Mouse (Mus musculus): ENCODE measurements around the gene Calhm6. TPM values are rescaled to one million over a fixed set of nuclear protein-coding genes. Genes with fewer than 3 reads are reported as not detected.

Calhm6 gene
- 1 to 10 TPM in 1 of 4 experiments, under 1 TPM in 3; 0.59 to 1.1 (median 0.74) TPM for total RNA-seq (2022)

DNA sequence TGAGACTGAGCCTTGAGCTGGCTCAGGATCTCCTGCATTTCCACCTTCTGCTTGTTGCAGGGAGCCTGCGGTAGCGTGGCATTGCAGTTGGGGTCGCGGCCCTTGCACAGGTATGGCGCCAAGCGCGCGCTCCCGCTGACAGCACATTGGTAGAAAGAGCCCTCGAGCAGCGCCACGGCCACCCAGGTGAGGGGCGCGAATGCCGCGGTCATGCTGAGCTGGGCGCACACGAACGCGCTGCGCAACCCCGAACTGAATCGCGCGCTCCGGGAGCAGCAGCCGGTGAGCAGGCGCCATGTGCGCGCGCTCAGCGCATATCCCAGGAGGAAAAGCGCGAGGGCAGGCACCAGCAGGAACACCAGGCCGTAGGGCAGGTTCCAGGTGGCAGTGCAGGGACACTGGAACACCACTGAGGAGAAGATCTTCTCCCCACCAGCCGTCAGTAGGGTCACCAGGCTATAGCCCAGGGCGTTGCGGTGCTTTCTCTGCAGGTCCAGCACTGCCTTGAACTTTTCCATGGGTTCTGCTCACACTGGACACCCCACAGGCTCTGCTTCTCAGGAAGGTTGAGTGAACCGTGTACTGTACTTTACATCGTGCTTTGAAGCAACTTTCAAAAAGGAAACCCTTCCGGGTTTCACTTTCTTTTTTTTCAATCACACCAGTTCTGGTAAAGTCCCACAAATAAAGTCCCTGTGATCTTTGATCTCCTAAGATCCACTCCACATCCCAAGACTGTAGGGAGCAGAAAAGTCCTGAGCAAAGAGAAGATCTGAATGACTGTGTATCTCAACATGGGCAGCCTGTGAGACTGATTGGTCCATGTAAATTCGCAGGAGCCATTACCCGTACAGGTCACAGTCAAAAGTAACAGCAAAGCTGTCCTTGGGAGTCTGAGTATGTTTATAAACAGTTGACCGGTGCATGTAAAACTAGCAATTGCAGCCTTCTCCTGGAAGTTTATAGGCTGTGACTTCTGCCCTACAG lies at the start of gene Calhm6:
Gene Calhm6 (minus strand): TSS at position 593 of the 987 bp plus-strand sequence.
- no peak for DNase-seq

DNA sequence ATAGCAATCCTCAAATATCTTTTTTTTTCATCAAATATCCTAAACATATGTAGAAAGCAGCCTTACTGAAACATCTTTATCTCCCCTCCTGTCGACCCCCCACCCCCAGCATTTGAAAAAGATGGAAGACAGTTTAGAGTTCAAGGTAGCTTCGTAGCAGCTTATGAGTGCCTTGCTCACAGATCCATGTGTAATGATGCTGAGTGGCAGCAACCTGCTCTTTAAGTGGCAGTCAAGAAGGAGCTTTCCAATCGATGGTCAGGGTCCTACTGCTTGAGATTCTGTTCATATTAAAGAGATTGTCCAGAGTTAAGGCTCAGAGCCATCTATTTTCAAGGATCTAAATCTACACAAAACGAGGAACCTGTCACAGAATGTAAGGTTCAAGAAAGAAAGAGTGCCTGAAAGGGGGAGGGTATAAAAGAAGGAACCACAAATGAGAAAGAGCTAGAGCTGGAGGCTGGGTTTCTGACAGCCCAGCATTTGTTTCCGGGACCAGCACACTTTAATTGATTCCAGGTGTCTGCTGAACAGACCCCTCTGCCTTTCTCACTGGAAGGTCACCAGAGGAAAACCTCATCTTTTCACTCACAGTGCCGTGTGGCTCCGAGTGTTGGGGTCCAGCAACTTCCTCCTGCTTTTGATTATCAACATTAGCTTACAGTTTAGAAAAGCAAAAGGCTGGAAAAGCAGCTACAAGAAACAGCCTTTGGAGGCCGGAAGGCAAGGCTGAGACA lies 48.3 kb upstream of the Calhm6 start:
- no peak for DNase-seq

DNA sequence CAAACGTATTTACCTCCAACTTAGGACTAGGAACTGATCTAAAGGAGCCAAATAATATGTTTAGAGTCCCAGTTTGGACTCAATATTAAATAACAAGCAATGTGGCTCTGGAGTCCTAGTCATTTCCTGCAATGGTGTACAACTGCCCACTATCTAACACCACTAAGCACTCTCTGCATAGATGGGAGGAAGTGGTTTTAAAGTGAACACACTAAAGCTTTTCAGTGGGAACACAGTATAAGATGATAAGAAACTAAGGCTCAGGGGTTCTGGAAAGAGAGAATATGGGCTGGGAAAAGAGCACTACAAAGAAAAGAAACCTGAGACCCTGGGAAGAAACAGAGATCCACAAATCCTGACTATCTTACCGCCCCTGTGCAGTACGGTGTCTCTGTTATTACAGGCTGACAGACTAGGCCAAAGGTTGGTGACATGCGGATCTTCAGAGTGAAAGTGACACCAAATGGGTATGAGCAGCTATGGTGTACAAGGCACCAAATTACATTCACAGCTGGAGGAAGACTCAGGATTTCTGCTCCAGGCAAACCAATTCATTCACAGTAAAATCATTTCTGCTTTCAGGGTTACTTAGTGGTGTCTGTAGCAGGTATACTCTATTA lies 45.0 kb upstream of the Calhm6 start:
- DNase-seq, result no peak

DNA sequence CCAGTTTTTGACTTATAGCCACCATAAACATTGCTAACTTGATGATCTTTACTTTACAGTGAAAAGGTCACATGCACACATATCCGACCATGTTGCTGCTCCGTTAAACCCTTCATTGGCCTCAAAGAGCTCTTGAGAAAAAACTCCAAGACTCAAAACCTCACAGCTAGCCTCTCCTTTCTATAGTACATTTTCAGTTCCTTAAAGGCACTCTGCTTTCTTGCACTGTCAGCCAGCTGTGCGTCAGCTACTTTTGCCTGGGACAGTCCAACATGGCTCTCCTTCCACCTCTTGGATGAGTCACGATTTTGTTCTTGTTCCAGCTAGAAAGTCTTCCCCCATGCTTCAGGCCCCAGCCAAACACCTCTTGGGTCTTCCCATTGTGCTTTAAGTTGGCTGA lies 43.9 kb upstream of the Calhm6 start:
- DNase-seq, result no peak

DNA sequence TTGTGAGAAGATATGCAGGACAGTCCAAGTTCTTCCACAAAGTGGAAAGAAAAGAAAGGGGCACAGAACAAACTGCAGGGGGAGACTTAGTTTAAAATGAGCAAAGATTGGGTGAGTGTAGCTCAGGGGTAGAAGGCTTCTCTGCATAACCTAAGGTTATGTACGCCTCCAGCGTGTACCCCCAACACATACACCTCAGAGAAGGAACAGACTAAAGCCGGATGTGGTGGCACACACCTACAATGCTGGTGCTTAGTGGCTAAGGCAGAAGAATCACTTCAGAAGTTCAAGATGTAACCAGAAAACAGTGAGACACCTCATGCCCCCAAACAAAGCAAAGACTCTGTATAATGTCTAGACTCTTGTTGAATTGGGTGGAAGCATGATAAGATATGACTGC lies 43.4 kb upstream of the Calhm6 start:
- no peak for DNase-seq

DNA sequence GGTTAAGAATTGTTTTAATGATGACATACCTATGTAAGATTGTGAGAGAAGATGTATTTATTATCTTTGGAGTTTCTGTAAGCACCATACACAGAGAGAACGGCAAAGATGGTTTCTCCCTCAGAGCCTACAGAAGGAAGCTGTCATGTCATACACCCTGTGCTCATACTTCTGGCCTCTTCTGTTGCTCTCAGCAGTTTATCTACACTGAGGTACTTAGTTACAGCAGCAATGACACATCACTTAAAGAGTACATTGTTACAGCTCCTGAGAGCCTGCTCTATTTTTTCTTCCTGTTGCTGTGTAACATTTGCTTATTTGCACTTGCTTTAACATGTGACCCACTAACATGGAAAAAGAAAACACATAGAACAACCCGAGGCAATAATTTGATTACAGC lies 39.2 kb upstream of the Calhm6 start:
- DNase-seq, result no peak

DNA sequence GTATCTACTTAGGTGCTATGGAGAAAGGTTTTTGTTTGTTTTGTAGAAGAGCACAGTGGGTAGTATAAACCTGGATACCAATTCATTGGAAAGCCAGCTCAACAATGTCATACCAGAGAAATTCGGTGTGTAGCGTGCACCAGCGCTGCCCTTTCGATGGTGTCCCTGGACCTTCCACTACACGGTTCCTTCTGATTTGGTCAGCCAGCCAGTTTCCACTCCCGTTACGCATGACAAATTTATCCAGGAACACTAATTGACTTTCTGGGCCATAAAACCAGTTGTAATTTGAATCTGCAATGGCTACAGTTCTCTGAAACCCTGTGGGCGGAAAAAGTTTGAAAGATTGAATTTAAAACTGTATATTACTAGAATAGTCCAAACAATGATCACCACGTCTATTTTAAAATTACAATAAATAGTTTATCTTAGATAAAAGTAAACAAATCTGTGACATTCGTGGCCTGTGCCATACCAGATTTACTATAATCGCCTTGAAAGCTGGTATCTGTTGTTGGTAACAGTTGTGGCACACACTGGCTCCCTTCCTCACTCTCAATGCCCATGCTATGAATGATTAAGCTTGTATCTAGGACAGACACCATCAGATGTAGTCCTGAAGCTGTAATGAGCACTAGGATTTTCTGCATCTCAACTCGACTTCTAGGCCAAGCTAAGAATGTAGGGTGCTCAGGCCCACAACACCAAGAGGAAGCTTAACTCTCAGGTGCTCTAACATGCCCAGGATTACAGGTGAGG lies 28.2 kb upstream of the Calhm6 start:
- DNase-seq, result no peak

DNA sequence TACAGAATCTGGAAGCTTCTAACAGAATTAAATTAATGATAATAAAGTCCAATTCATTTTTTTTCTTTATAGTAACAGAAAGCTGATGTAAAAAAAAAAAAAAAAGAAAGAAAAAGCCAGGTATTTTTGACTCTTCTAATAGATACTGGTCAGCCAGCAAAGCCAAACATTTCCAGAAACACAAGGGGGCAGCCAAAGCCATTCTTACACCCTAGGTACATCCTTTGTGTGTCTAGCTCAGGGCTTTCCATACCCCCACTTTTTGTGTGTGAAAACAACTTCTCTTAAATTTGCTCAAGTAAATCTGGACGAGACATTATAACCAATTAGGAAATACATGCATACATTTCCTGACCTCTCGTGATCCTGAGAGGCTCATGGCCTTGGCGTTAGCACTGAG lies 24.0 kb upstream of the Calhm6 start:
- DNase-seq, result no peak

DNA sequence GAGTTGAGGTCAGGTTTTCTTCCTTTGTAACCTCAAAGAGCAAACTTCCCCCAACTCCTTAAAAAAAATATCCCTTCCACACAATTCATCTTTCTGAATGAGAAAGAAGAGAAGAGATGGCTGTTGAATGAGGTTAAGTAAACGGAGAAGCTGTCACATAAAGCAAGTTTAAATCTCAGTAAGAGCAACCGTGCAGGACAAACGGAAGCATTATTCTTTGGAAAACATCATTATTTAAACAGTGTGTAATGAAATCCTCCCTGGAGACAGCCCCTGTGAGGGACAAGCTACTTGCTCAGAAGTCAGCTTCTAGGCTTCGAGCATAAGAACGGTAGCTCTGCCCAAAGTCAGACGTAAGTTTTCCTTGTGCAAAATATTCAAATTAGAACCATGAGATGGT lies 22.7 kb upstream of the Calhm6 start:
- no peak for DNase-seq

DNA sequence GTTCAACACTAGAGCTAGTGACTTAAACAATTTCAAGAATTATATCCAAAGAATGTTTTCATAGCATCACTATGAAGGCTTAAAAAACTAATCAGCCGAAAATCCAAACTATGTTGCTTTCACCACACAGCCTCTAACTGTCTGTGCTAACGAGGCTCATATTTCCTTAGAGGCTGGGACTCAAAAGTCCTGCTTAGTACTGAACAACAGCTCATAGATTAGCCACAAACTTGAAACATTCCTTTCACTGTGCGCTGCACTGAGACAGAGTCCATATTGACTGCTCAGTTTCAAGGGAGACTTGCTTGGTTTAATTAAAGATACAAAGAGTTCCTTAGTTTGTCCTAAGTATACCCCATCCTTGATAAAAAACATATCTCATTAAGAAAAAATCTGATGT lies 22.0 kb upstream of the Calhm6 start:
- no peak for DNase-seq

DNA sequence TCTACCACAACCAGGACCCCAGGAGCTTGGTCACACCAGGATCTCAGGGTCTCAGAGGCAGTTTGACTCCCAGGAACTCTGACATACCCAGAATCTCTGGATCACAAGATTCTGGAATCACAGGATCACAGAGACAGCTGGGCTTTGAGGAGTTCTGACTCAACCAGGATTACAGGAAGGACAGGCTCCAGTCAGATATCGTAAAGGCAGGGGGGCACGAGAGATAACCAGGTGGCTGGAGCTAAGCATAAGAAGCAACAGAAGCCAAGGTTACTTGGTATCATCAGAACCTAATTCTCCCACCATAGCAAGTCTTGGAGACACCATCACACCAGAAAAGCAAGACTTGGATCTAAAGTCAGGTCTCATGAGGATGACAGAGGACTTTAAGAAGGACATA lies 13.9 kb upstream of the Calhm6 start:
- DNase-seq, result no peak

DNA sequence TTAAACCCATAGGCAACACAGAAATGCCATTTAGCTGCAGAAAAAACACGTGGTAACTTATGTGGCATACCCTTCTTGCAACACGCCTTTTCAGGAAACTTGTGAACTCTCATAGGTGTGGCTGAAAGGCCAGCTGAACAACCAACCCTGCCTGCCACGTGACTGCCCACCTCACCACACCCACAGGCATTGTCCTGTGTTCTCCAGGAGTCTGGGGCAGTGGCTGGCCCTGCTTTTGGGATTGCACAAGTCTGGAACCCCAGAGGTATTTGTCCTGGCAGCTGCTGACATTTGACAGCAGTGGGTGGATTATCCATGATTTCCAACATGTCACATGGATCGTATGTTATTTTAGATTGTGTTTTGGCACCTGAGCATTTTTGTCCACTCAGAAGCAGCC lies 12.0 kb upstream of the Calhm6 start:
- no peak for DNase-seq

DNA sequence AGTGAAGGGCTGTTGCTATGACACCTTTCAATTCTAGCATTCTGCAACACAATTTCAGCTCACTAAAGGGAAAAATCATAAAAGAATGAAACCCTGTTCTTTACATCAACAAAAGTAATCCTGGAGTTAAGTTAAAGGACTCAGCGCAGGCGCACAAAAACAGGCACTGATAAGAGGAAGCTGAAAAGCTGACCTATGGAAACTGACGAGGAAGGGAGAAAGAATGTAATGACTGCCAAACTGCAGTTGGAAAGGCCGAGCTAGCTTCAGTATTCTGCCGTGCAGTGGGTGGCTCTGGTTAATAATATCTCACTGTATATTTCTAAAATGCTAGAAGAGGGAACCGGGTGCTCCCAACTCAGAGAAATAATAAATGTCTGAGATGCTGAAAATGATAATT lies 10.2 kb upstream of the Calhm6 start:
- no peak for DNase-seq

DNA sequence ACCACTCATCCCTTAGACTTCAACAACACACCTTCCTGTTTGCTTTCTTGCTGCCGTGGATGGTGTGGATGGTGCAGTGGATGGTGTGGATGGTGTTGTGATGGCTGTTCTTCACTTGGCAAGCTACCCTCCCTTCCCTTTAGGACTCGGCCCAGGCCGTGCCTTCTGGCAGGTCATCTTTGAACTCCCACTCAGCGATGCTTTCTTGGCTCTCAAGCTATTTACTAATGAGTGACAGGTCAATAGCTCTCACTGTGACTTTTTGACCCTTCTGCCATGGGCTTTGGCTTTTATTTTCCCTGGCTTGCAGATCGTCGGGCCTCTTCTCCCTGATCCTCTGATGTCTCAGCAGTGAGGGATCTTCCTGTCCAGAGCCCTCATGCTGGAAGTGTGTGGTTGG lies 8.6 kb upstream of the Calhm6 start:
- no peak for DNase-seq

DNA sequence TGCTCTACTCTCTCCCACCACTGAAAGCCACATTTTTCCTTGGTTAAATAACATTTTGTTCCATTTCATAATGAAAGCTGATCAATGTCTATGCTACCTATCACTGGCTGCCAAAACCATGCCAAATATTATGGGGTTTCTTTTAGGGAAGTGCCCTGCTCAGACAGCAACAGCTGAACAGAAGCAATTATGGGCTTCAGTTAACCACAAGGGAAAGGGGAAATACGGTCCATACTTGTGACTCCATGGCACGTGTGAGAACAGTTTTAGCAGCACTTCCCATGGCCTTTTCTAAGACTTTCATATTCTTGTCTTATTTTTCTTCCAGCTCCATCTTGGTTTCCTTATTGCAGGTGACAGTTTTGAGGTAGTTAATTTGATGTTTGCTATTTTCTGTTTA lies 3.6 kb upstream of the Calhm6 start:
- no peak for DNase-seq

DNA sequence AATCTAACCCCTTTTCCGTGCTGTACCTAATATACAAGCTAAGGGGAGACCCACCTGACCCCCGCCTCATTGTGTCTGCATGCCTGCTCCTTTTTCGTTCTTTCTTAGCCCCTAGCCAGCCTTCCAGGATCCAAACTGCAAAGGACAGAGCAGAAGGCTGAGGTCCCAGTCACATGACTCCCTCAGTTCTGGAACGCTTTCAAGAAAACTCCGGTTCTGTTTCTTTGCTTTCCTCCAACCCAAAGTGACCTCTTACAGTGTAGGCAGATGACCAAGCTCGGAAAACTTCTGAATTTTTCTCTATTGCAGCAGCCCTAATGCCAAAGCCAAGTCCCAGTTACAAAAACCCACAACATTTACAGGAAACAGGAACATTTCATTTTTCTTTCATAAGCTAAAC lies 607 bp upstream of the Calhm6 start:
- DNase-seq, result peak; percentile 17

DNA sequence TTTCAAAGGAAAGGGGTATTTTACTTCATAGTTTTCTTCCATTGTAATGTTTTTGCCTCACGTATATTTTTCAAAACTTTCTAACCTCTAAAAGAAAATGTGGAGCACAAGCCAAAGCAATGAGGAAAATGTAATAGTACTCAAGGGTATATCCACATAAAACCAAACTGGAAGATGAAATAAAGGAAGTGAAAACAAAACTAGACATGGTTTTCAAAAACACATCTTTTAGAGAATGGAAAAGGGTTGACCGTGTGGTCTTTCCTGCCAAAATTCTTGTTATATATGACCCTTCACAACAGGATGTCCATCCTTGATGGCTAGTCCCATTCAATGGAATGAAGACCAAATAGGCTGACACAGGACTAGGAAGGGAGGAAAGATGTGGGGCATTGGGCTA lies 9.4 kb downstream of the Calhm6 start:
- no peak for DNase-seq

DNA sequence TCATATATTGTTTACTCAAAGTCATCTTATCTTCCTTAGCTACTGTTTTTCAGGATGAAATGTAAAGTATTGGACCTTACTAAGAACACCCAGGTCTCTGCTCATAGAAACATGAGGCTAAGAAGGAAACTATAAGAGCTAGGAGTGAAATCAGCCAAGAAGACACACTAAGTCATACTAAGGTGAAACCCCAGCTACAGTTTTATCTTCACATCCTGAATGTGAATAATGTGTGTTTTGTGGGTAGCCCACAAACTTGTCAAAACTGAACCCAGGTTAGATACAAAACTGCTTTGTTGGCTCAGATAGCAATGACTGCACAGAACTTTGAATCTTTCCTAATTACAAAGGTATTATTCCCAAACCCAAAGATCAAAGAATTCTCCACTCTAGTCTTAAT lies 10.0 kb downstream of the Calhm6 start:
- no peak for DNase-seq

DNA sequence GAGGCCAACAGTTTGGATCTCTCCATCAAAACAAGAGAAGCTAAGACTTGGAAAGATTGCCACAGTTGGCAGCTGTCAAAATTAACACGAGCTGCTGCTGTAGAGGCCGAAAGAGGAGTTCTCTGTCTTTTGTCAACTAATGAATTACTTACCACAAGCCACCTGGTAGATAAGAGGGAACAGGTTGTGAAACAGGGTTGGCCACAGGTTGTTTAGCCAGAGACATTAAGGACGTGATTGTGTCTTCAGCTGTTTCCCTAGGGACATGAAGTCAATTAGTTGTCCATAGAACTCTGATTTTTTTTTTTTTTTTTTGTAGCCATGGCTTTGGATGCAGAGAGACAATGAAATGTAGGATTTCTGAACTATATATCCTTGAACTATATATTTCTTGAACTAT lies 10.7 kb downstream of the Calhm6 start:
- DNase-seq, result no peak

DNA sequence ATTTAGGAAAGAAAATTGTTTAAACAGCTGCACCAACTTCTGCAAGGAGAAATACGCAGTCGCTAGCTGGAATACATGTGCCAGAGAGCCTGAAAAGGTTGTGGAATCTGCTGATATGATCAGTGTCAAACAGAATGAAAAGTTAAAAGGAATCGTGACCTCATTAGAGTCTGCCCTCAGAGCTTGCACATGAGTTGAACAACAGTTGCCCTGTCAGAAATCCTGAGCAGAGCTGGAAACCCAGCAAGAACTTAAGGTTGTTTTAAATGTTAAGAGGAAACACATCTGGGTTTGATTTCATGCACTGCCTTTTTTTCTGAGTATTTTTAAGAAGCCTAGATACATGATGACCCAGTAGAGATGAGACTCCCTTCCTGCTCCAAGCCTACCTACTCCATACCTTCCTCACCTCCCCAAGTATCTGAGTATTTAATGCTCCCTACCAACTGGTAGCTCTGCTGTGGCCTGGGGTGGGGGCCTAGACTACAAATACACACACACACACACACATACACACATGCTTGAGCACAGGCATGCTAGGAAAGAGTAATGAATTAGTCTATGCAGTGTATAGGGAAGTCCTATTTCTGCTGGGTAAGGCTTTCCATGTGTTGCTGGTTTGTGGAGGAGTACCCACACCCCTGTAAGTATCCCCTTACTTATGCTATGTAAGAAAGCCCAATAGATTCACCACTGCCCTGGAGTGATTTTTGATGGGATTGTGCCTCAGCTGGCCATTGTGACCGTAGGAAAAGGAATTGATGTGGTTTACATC lies 15.6 kb downstream of the Calhm6 start:
- no peak for DNase-seq

DNA sequence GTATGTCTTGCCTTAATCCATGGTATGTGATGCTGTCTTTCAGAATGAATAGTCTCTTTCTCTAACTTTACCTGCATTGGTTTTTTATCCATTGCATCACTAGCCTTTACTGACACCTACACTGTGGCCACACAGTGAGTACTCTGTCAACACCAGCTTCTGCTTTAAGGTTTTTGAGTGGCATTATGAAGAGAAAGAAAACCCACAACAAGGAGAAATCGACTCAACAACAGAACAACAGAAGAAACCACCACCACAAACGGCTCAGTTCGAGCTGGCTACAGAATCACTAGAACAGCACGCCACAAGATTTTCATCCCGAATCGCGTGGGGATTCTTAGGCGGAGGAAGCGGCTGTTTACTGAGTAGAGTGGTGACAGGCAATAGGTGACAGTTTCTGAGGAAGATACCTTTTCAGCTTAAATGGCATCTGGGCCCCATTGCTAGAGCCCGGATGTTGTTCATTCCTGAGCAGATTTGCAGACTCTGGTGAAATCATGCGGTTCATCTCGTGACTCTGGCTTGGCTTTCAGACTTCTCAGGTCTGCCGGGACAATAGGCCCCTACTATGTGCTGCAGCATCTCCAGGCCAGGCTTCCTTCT lies 16.8 kb downstream of the Calhm6 start:
- no peak for DNase-seq

Data from adrenal gland, adult 8-10 months (tissue).